Mouse (Mus musculus) layer of hippocampus, postnatal 25 days (tissue): ENCODE data around the gene Muc4. TPM values are rescaled to one million over a fixed set of nuclear protein-coding genes. Genes with fewer than 3 reads are reported as not detected.

Experiments
- DNase-seq, 2 experiments: peaks; one replicate each; pipeline ENCODE4 v3.0.0; 2022; ENCODE audit warnings: mixed read lengths in 2 of 2, low spot score in 1 of 2; ENCODE audit errors: extremely low spot score in 1 of 2
- total RNA-seq, 2 experiments: library from RNA; stranded (reverse); gene quantifications; 2 replicates each; pipeline ENCODE4 v1.2.3; 2021

The Muc4 gene
- not detected for total RNA-seq

GRCm38 (mm10) chr16:32735586-32735985 lies at the start of gene Muc4:
Gene Muc4, plus strand, starts transcription at chr16:32735886.
- no peak for DNase-seq

GRCm38 (mm10) chr16:32685998-32686397 lies 49.7 kb upstream of the Muc4 start:
- DNase-seq, result no peak

GRCm38 (mm10) chr16:32687221-32687620 lies 48.5 kb upstream of the Muc4 start:
- no peak for DNase-seq

- DNase-seq, result no peak
Measured at GRCm38 (mm10) chr16:32688770-32689169, 46.9 kb upstream of the Muc4 start.

- DNase-seq, result peak; percentile 44 to 80
Measured at GRCm38 (mm10) chr16:32689501-32689900, 46.2 kb upstream of the Muc4 start.

GRCm38 (mm10) chr16:32696841-32697464 lies 38.7 kb upstream of the Muc4 start:
- no peak for DNase-seq

GRCm38 (mm10) chr16:32697665-32698446 lies 37.8 kb upstream of the Muc4 start:
- DNase-seq, result no peak

GRCm38 (mm10) chr16:32698550-32698949 lies 37.1 kb upstream of the Muc4 start:
- DNase-seq, result no peak

- DNase-seq, result no peak
Measured at GRCm38 (mm10) chr16:32703312-32703912, 32.3 kb upstream of the Muc4 start.

- DNase-seq, result no peak
Measured at GRCm38 (mm10) chr16:32705606-32706005, 30.1 kb upstream of the Muc4 start.

- no peak for DNase-seq
Measured at GRCm38 (mm10) chr16:32707111-32707823, 28.4 kb upstream of the Muc4 start.

GRCm38 (mm10) chr16:32707824-32708456 lies 27.7 kb upstream of the Muc4 start:
- DNase-seq, result no peak

GRCm38 (mm10) chr16:32708457-32709033 lies 27.1 kb upstream of the Muc4 start:
- DNase-seq, result no peak

GRCm38 (mm10) chr16:32709116-32709515 lies 26.6 kb upstream of the Muc4 start:
- DNase-seq, result no peak

GRCm38 (mm10) chr16:32710426-32711070 lies 25.1 kb upstream of the Muc4 start:
- no peak for DNase-seq

GRCm38 (mm10) chr16:32712202-32712601 lies 23.5 kb upstream of the Muc4 start:
- DNase-seq, result no peak

GRCm38 (mm10) chr16:32713556-32713955 lies 22.1 kb upstream of the Muc4 start:
- DNase-seq, result no peak

GRCm38 (mm10) chr16:32715364-32715763 lies 20.3 kb upstream of the Muc4 start:
- no peak for DNase-seq

GRCm38 (mm10) chr16:32723163-32723562 lies 12.5 kb upstream of the Muc4 start:
- no peak for DNase-seq

GRCm38 (mm10) chr16:32723767-32724166 lies 11.9 kb upstream of the Muc4 start:
- DNase-seq, result no peak
